Mouse (Mus musculus) urinary bladder, postnatal 36 days (tissue): ENCODE results near the gene Flcn.
A peak's percentile ranks its signal among the peaks of the same experiment; 100 is the strongest.

Experiments
- DNase-seq, 2 experiments: peaks; one replicate each; pipeline ENCODE4 v3.0.0; 2022; ENCODE audit warnings: low spot score in 2 of 2, mixed read lengths in 1 of 2

Flcn gene

GRCm38 (mm10) chr11:59805656-59806055, 4.2 kb downstream of the Flcn start:
- no peak for DNase-seq

DNA sequence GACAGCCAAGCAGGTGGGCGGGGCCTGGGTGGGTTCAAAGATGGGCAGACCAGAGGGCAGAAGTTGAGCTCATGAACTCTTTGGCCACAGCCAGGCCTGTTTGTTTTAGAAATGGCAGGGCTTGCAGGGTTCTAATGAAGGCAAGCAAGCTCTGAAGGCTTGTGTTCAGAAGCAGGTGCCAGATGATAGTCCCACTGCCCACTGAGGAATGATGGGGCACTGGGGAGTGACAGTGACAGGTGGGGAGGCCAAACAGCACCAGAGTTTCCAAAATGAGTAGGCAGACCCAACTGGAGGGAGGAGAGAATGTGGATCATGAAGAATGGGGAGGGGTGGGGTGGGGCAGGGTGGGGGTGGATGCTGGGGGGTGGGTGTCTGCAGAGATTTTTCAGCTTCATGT, 4.6 kb downstream of the Flcn start:
- no peak for DNase-seq

DNA sequence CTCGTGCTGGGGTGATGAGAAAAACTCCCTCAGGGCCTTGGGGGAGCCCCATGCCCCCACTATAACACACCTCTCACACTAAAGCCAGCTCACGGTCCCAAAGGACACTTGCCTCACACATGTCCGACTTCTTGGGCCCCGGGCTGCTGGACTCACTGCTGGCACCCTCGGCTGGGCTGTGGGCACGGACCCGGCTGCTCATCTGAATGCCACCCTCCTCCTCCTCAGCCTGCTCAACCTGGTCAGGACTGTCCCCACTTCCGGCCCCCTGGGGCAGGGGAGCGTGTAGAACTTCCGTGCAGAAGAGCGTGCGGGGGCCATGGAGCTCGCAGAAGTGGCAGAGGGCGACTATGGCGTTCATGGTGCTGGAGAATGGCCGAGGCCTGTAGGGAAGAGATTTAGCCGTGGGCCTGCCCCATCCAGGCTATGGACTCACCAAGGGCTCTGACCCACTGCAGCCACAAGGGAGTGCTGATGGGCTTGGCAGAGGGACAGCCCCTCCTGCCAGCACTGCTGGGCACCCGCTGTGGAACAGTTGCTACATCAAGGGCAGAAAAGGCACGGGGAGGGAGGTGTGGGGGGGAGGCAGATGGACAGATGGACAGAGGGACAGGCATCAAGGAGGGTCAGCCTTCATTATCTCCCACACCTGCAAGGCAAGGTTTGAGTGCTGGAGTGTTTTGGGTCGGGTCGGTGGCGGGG, 5.3 kb downstream of the Flcn start:
- DNase-seq, result peak in 1 of 2 experiments; percentile 36

DNA sequence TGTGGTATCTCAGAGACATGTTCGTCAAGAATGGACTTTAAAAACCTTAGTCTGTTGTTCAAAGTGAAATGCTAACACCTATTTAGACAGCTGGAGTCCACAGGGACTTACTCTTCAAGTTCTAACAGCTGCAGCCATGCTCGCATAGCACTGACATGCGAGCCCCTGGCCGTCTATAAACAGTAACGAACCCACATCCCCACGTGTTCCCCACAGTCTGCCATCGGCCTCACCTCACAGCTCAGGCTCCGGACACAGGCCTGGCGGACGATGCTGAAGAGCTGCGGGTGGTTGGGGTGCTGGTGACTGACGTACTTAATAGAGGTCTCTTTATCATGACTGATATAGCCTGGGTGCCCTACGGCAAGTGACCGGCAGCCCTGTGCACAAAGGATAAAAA, 6.3 kb downstream of the Flcn start:
- no peak for DNase-seq

DNA sequence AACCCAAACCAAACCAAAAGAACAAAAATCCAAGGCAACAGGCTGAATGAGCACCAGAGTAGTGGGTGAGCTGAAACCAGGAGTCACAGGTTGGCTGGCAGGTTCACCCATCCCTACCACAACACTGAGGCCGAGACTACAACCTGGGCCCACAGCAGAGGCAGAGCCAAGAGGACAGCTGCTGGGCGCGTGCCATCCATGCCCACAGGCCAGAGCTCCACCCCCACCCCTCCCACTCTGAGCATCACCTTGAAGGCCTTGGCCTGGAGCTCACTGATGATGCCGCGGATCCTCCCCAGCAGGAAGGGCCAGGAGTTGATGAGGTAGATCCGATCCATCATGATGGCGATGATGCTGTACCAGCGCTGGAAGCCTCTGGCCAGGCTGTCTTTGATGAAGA, 7.9 kb downstream of the Flcn start:
- DNase-seq, result no peak

DNA sequence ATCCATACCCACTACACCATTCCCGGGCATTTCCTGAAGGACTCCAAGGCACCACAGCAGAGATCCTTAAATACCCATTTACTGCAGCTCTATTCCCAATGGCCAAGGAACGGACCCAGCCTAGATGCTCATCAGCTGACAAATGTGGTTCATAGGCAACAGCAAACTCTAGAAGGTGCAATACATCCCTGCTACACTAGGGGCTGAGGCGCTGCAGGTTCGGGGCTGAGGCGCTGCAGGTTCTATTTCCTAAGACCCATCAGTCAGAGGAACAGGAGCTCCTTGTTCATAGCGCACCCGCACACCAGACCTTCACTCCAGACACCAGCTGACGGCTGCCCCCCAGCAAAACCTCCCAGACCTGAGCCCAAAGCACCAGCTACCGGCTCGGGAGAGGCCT, 9.4 kb downstream of the Flcn start:
- DNase-seq, result no peak

GRCm38 (mm10) chr11:59793390-59793789, 16.4 kb downstream of the Flcn start:
- no peak for DNase-seq

DNA sequence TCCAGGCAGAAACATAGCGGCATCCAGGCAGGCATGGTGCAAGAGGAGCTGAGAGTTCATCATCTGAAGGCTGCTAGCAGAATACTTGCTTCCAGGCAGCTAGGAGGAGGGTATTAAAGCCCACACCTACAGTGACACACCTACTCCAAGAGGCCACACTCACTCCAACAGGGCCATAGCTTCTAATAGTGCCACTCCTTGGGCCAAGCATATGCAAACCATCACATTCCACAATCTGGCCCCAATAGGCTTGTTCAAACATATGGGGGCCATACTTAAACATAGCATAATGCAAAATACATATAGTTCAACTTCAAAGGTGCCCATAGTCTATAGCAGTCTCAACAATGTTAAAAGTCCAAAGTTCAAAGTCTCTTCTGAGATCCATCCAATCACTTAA, 20.5 kb downstream of the Flcn start:
- no peak for DNase-seq

- DNase-seq, result peak; percentile 29 to 63
Observed at GRCm38 (mm10) chr11:59787199-59787781, 22.5 kb downstream of the Flcn start, which contains the start of gene Pld6. TSS of gene Pld6 (minus strand) at chr11:59787645.

- no peak for DNase-seq
Observed at GRCm38 (mm10) chr11:59786444-59787198, 23.2 kb downstream of the Flcn start.

DNA sequence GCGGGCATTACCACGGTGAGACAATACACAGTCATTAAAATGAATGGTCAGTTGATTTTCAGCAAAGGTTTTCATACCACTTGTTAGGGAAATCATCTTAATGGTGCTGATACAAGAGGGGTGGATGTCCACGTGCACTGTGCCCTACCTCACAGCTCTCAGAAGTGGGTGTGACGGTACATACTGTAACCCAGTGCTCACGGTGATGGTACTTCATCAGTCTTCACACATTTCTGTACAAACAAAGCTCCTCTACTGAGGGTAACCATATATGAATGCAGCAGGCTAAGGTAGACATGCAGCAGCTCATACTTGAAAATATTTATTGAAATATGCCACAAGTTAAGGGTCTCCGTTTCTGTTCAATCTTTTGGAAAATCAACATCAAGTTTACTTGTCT, 26.2 kb downstream of the Flcn start:
- no peak for DNase-seq

DNA sequence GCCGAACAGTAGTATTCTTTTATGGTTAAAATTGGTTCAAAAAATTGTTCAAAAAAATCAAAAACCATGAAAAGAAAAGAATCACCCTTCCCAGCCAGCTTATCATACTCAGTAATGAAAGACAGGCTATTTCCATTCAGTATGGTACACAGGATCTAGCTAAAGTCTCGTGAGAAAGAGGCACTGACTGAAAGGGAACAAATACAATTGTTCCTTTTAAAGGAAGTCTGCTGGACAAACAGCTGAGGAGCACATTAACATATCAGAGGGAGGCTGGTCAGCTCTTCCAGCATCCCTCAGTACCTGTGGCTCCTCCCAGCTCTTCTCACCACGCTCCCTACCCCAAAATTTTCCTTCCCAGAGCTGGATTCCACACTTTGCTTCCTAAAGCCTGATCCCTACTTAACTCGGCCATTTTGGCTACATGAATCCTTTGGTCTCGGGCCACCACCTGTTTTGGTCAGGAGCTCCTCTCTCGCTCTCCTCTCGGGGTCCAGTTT, 27.7 kb downstream of the Flcn start:
- DNase-seq, result no peak

GRCm38 (mm10) chr11:59780241-59780640, 29.6 kb downstream of the Flcn start:
- no peak for DNase-seq

- no peak for DNase-seq
Observed at GRCm38 (mm10) chr11:59779406-59779805, 30.4 kb downstream of the Flcn start.

DNA sequence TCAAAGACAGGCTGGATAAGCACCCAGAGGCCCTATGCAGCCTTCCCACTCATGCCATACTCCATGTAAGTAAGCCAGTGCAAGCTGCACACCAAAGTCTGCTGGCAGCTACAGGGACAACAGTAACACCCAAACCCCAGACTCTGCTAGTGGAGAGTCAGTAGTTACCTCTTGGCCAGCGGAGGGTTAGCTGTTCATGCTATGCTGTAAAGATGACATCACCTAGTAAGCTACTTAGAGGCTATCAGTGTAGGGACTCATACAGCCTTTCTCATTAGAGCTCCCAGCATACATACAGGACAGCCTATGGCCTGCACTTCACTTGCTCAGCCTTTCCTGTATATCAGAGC, 31.0 kb downstream of the Flcn start:
- no peak for DNase-seq

DNA sequence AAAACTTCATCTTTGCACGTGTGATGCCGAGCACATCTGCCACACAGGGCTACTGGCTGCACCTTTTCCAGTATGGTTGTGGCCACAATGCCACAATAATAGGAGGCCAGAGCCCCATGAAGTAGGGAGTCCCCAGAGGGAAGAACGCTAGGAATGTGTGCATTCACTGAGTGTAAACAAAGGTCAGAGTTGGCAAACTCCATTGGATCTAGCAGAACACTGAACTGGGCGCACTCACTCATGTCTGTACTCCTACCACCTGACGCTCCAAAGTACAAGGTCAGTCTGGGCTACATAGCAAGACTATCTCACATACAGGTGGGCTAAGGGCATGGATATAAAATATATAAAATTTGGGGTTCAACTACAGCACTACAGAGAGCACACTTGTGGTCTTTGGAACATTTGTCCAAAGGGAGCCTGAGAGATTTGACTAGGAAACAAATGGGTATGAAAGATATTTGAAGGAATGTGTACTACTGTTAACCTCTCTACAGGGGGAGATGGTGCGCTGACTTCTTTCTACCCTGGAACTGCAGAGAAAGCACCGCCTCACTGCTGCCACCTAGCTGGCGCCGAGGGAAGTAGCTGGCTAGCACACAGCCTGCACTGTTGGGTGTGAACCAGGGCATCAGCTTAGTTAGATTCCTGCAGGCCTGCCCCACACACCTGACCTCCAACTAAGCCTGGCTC, 31.5 kb downstream of the Flcn start:
- peak; percentile 63 to 68 for DNase-seq

GRCm38 (mm10) chr11:59777259-59777658, 32.6 kb downstream of the Flcn start:
- DNase-seq, result no peak

GRCm38 (mm10) chr11:59775435-59776148, 34.2 kb downstream of the Flcn start:
- DNase-seq, result no peak

GRCm38 (mm10) chr11:59774522-59774921, 35.3 kb downstream of the Flcn start:
- no peak for DNase-seq

DNA sequence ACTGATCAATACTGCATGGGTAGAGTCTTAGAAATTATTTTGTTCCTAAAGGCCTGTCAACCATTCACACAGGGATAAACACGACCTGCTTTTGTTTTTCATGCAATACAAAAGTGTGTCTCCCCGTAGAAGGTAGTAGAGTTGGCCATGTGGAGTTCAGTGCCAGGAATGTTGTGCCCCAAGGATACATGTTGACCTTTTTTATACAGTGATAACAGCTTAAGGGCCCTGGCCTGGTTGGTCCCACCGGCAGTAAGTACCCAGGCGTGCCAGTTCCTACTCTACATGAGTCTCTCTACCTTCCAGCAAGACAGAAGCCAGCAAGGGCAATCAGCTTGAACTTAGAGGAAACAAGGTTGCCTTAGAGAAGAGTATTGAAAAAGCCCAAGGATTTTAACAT, 36.9 kb downstream of the Flcn start:
- DNase-seq, result no peak

- no peak for DNase-seq
Observed at GRCm38 (mm10) chr11:59772291-59772690, 37.5 kb downstream of the Flcn start.

DNA sequence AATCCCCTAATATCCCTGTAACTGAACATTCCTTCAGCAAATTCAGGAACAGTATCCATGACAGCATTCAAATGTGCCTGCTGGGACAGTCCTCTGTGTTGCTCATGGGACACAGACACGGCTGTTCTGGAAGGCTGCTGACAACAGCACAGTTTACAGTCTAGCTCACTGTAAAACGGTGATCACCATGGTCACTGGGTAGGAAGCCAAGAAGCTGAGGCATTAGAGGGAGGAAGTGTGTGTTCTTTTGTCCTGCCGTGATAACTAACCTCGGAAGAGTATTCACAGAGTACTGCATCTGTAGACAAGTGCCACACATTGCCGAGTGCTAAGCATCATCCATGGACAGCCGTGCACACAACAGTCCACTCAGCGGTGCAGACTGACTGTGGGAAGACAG, 39.1 kb downstream of the Flcn start:
- DNase-seq, result no peak
